ENCODE assay signal across 10 mouse cellular contexts in the genomic region with DNA sequence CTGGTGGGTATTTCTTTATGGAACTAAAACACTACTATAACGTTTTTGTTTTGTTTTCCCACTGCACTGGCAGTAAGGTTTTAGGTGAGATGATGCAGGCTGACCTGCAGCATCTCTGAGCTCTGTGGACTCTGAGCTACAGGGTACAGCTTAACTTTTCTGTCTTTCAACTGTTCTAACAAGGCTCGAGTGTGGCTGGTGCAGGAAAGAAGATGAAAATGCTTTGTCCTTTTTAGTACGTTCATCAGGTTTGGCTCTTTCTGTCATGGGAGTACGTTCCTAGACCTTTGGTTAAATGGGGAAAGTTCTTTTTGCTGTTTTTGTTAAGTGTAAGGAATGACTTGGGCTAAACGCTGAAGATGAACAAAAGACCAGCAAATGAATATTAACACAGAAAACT. TPM values are rescaled to one million over a fixed set of nuclear protein-coding genes. Genes with fewer than 3 reads are reported as not detected.
DNase-seq lines count a peak whose midpoint lies in the region; ATAC-seq and TF ChIP-seq lines count a peak whose summit lies in the region.
"Had no signal": no experiment of that assay in that cellular context is flagged by ENCODE, and none has a peak within 500 bp of the region (broad histone marks: within the 10 kb centered on the region; RNA-seq: fewer than 3 reads in every experiment).

No protein-coding gene starts in this region.

- no peak for DNase-seq in liver, postnatal 0 days
- no peak for DNase-seq in liver
- DNase-seq in forebrain, embryonic 10.5 days (ENCODE audit: extremely low spot score, low spot score): no peak
- DNase-seq in layer of hippocampus, postnatal 10 days (ENCODE audit: low spot score in 2 of 2): no peak
- DNase-seq in adrenal gland, adult (ENCODE audit: inconsistent age in 2 of 2, low spot score in 1 of 2): no peak

- no peak for ATAC-seq in liver, postnatal 0 days
- ATAC-seq in intestine, postnatal 0 days: no peak
- no peak for ATAC-seq in neural tube, embryonic 14.5 days (ENCODE audit: low read depth)
- no peak for ATAC-seq in cerebellum, adult (ENCODE audit: insufficient number of reproducible peaks, low FRiP score, low TSS enrichment)
- ATAC-seq: Patski had no signal

- H3K4me3 ChIP-seq in liver, postnatal 0 days (ENCODE audit: low read depth, low read length): no peak overlapping the region
- peak overlapping the region; percentile 56 for H3K4me3 ChIP-seq in forebrain, embryonic 10.5 days
- H3K4me3 ChIP-seq in intestine, postnatal 0 days (ENCODE audit: low read depth, low read length): no peak overlapping the region
- peak overlapping the region; percentile 37 for H3K4me3 ChIP-seq in neural tube, embryonic 14.5 days (ENCODE audit: low read depth, low read length)

- TF ChIP-seq EP300 in liver, postnatal 0 days (IDR thresholded peaks at IDR 0.05; ENCODE audit: low read depth): no peak

- H3K27me3 ChIP-seq in liver, postnatal 0 days (ENCODE audit: insufficient read depth, low read length): 0 out of 2 replicates have a peak, but pooled peaks cover 3% of the 10 kb centered on the region
- H3K27me3 ChIP-seq in forebrain, embryonic 10.5 days (ENCODE audit: poor library complexity, severe bottlenecking): peaks cover 5% of the 10 kb centered on the region
- 0 out of 2 replicates have a peak, but pooled peaks cover 5% of the 10 kb centered on the region for H3K27me3 ChIP-seq in intestine, postnatal 0 days (replicated peaks; ENCODE audit: control insufficient read depth, insufficient read depth, low read length)
- H3K27me3 ChIP-seq in neural tube, embryonic 14.5 days (ENCODE audit: control insufficient read depth, insufficient read depth, low read length): no peaks in the 10 kb centered on the region

- no peak overlapping the region for H3K9ac ChIP-seq in liver, postnatal 0 days (replicated peaks)
- H3K9ac ChIP-seq in intestine, postnatal 0 days (ENCODE audit: low read depth, low read length): no peak overlapping the region
- H3K9ac ChIP-seq in neural tube, embryonic 14.5 days (replicated peaks; ENCODE audit: low read depth, low read length): no peak overlapping the region

- no peak for TF ChIP-seq CTCF in liver, postnatal 0 days (IDR thresholded peaks at IDR 0.05; ENCODE audit: low read depth)
- TF ChIP-seq CTCF in intestine, postnatal 0 days (IDR thresholded peaks at IDR 0.05; ENCODE audit: low read depth): no peak

- WGBS in liver, postnatal 0 days (ENCODE audit: insufficient replicate concordance): 58% methylated on average over 5 of the region's 5 CpGs
- WGBS in forebrain, embryonic 10.5 days: 37% methylated on average over 5 of the region's 5 CpGs
- WGBS in intestine, postnatal 0 days: 58% methylated on average over 5 of the region's 5 CpGs
- 37% methylated on average over 5 of the region's 5 CpGs for WGBS in neural tube, embryonic 14.5 days

- no peak overlapping the region for H3K27ac ChIP-seq in liver, postnatal 0 days (ENCODE audit: low read depth)
- H3K27ac ChIP-seq in forebrain, embryonic 10.5 days: peak overlapping the region; percentile 80
- H3K27ac ChIP-seq in intestine, postnatal 0 days (ENCODE audit: low read depth, low read length): no peak overlapping the region
- no peak overlapping the region for H3K27ac ChIP-seq in neural tube, embryonic 14.5 days (ENCODE audit: low read depth, low read length)

- no peaks in the 10 kb centered on the region for H3K4me1 ChIP-seq in liver, postnatal 0 days (ENCODE audit: insufficient read depth)
- peaks cover 24% of the 10 kb centered on the region for H3K4me1 ChIP-seq in forebrain, embryonic 10.5 days
- no peaks in the 10 kb centered on the region for H3K4me1 ChIP-seq in intestine, postnatal 0 days (replicated peaks; ENCODE audit: control insufficient read depth, insufficient read depth, low read length)
- H3K4me1 ChIP-seq in neural tube, embryonic 14.5 days (ENCODE audit: control insufficient read depth, insufficient read depth, low read length): peaks cover 2% of the 10 kb centered on the region; the same call in 1 of the 2 replicates

- H3K4me2 ChIP-seq in liver, postnatal 0 days (ENCODE audit: low read depth, low read length): peak overlapping the region; percentile 66; the same call in 1 of the 2 replicates
- peak overlapping the region; percentile 60; the same call in 1 of the 2 replicates for H3K4me2 ChIP-seq in intestine, postnatal 0 days (replicated peaks; ENCODE audit: low read depth)
- peak overlapping the region; percentile 68 for H3K4me2 ChIP-seq in neural tube, embryonic 14.5 days (ENCODE audit: low read depth, low read length)

- no peaks in the 10 kb centered on the region for H3K36me3 ChIP-seq in liver, postnatal 0 days (replicated peaks; ENCODE audit: insufficient read depth, low read length)
- peaks cover 1% of the 10 kb centered on the region for H3K36me3 ChIP-seq in forebrain, embryonic 10.5 days (replicated peaks)
- H3K36me3 ChIP-seq in intestine, postnatal 0 days (ENCODE audit: control insufficient read depth, insufficient read depth): no peaks in the 10 kb centered on the region
- H3K36me3 ChIP-seq in neural tube, embryonic 14.5 days (ENCODE audit: control insufficient read depth, insufficient read depth, low read length): no peaks in the 10 kb centered on the region

- H3K9me3 ChIP-seq in liver, postnatal 0 days (ENCODE audit: low read length): no peaks in the 10 kb centered on the region
- no peaks in the 10 kb centered on the region for H3K9me3 ChIP-seq in forebrain, embryonic 10.5 days
- H3K9me3 ChIP-seq in intestine, postnatal 0 days (ENCODE audit: control insufficient read depth): no peaks in the 10 kb centered on the region
- H3K9me3 ChIP-seq in neural tube, embryonic 14.5 days (ENCODE audit: control insufficient read depth, low read length): no peaks in the 10 kb centered on the region
- H3K9me3 ChIP-seq: megakaryocyte, embryonic 14.5 days had no signal

RNA-seq across cellular contexts. Expression of a gene that starts 0.7 kb away (rescaled TPM):
- polyA plus RNA-seq in liver, postnatal 0 days (2015; fragmentation: Nextera tagmentation; extraction: Ambion mirVana): 0.22 and 0.34 TPM in 2 replicates
- polyA plus RNA-seq in forebrain, embryonic 10.5 days (2016; fragmentation: Nextera tagmentation; extraction: Ambion mirVana): 31.5 and 33.2 TPM in 2 replicates
- polyA plus RNA-seq in intestine, postnatal 0 days (2015; fragmentation: Nextera tagmentation; extraction: Ambion mirVana): 1.7 and 2.4 TPM in 2 replicates
- polyA plus RNA-seq in neural tube, embryonic 14.5 days (2014; fragmentation: Nextera tagmentation; extraction: Ambion mirVana): 3.6 and 4.0 TPM in 2 replicates
- under 1 TPM; 0.55 to 0.76 TPM for total RNA-seq in layer of hippocampus, postnatal 10 days (2021)
- polyA plus RNA-seq: Patski had no signal

RNA-seq across cellular contexts. Expression of a gene that starts 34.1 kb away (rescaled TPM):
- polyA plus RNA-seq in liver, postnatal 0 days (2015; fragmentation: Nextera tagmentation; extraction: Ambion mirVana): 7.4 and 9.2 TPM in 2 replicates
- polyA plus RNA-seq in forebrain, embryonic 10.5 days (2016; fragmentation: Nextera tagmentation; extraction: Ambion mirVana): 37.4 and 38.4 TPM in 2 replicates
- polyA plus RNA-seq in intestine, postnatal 0 days (2015; fragmentation: Nextera tagmentation; extraction: Ambion mirVana): 9.3 and 13.3 TPM in 2 replicates
- 29.6 and 30.3 TPM in 2 replicates for polyA plus RNA-seq in neural tube, embryonic 14.5 days (2014; fragmentation: Nextera tagmentation; extraction: Ambion mirVana)
- total RNA-seq in layer of hippocampus, postnatal 10 days (2021): 10 to 100 TPM; 26.2 to 27.1 TPM

Comparison
In these comparisons a context has a peak if more than half of its experiments do, and no peak if none do; other contexts are left out.
1. H3K4me3 ChIP-seq: peak in forebrain, embryonic 10.5 days (single experiment) and neural tube, embryonic 14.5 days (single experiment); none in liver, postnatal 0 days (single experiment) and intestine, postnatal 0 days (single experiment).
2. Peak in every context shown above with its lines, with median percentiles within 50 percentile points of each other: H3K4me2 ChIP-seq.